In the genomic region with DNA sequence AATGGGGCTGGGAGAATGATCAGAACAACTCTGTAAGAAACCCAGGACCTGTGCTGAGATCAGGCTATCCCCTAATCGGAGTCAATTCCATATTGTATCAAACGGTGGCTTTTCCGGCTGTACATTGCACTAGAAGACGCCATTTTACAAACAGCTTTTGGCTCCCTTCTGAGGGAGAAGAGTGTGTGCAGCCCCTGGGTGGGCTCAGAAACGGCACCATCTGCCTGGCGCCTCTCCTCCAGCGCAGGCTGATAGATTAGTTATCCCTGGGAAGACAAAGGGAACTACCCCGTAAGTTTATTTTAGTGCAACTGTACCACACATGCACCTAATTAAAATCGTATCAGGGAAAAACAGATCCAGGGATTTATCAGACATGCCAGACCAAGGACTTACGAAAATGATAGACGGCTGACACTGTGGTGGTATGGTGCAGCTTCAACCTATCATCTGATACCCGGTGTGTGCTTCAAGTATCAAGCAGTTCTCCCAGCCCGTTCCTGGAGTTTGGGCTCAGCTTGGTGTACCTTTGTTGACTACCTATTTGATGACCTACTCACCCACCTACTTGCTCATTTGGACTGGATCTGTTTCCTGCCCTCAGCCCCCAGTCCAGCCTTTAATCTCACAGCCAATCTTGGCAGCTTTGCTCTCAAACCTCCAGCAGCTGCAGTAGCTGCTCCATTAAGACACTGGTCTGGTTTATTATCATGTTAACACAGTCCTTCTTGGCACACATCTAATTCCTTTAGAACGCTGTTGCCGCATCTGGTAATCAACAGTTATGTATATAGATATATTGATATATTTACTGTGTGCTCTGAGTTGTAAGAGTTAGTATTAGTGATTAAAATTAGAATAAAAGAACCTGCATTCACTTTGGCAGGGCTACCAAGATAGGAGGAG, we compare ENCODE assay signal across 20 mouse cellular contexts. TPM values are rescaled to one million over a fixed set of nuclear protein-coding genes. Genes with fewer than 3 reads are reported as not detected.
DNase-seq lines count a peak whose midpoint lies in the region; ATAC-seq and TF ChIP-seq lines count a peak whose summit lies in the region.
"Had no signal": no experiment of that assay in that cellular context is flagged by ENCODE, and none has a peak within 500 bp of the region (broad histone marks: within the 10 kb centered on the region; RNA-seq: fewer than 3 reads in every experiment).

No protein-coding gene starts in this region.

- H3K27ac ChIP-seq in liver, embryonic 11.5 days (ENCODE audit: low read depth, low read length): no peak overlapping the region
- no peak overlapping the region for H3K27ac ChIP-seq in forebrain, postnatal 0 days (ENCODE audit: low read depth, low read length)
- H3K27ac ChIP-seq: kidney, postnatal 0 days; left cerebral cortex, adult 2 months; neural tube, embryonic 12.5 days; stomach, postnatal 0 days had no signal

- no peak for TF ChIP-seq CTCF in forebrain, postnatal 0 days (IDR thresholded peaks at IDR 0.05; ENCODE audit: low read depth)

- H3K4me2 ChIP-seq in liver, embryonic 11.5 days: no peak overlapping the region
- H3K4me2 ChIP-seq in forebrain, postnatal 0 days (ENCODE audit: low read depth): no peak overlapping the region
- H3K4me2 ChIP-seq: neural tube, embryonic 12.5 days had no signal

- H3K4me1 ChIP-seq in liver, embryonic 11.5 days (replicated peaks; ENCODE audit: control insufficient read depth, insufficient read depth, low read length): no peaks in the 10 kb centered on the region
- no peaks in the 10 kb centered on the region for H3K4me1 ChIP-seq in forebrain, postnatal 0 days (ENCODE audit: insufficient read depth)
- H3K4me1 ChIP-seq: neural tube, embryonic 12.5 days had no signal

- no peak overlapping the region for H3K4me3 ChIP-seq in liver, embryonic 11.5 days (ENCODE audit: low read depth, low read length)
- no peak overlapping the region for H3K4me3 ChIP-seq in forebrain, postnatal 0 days (ENCODE audit: low read depth, low read length)
- H3K4me3 ChIP-seq: left cerebral cortex, adult 2 months; neural tube, embryonic 12.5 days had no signal

- H3K36me3 ChIP-seq in liver, embryonic 11.5 days (ENCODE audit: control insufficient read depth, insufficient read depth, low read length): no peaks in the 10 kb centered on the region
- H3K36me3 ChIP-seq in forebrain, postnatal 0 days (ENCODE audit: insufficient read depth): no peaks in the 10 kb centered on the region
- H3K36me3 ChIP-seq: neural tube, embryonic 12.5 days had no signal

- H3K27me3 ChIP-seq in liver, embryonic 11.5 days (replicated peaks; ENCODE audit: control insufficient read depth, insufficient read depth, low read length): no peaks in the 10 kb centered on the region
- no peaks in the 10 kb centered on the region for H3K27me3 ChIP-seq in forebrain, postnatal 0 days (ENCODE audit: insufficient read depth, low read length)
- H3K27me3 ChIP-seq: neural tube, embryonic 12.5 days had no signal

- ATAC-seq in liver, embryonic 11.5 days (replicated peaks; ENCODE audit: low FRiP score): peak; percentile 68
- peak; percentile 49 for ATAC-seq in forebrain, postnatal 0 days
- ATAC-seq in megakaryocyte progenitor cell, adult 5-6 weeks (replicated peaks; ENCODE audit: poor library complexity): peak; percentile 57
- ATAC-seq: hindbrain, embryonic 16.5 days; intestine, embryonic 16.5 days had no signal

- H3K9me3 ChIP-seq in liver, embryonic 11.5 days (ENCODE audit: control insufficient read depth, low read length): no peaks in the 10 kb centered on the region
- H3K9me3 ChIP-seq in forebrain, postnatal 0 days (ENCODE audit: low read length): no peaks in the 10 kb centered on the region
- H3K9me3 ChIP-seq: neural tube, embryonic 12.5 days had no signal

- no peak overlapping the region for H3K9ac ChIP-seq in liver, embryonic 11.5 days (ENCODE audit: low read depth, low read length)
- no peak overlapping the region for H3K9ac ChIP-seq in forebrain, postnatal 0 days
- H3K9ac ChIP-seq: neural tube, embryonic 12.5 days had no signal

- DNase-seq in liver, embryonic 11.5 days (ENCODE audit: low spot score): no peak
- DNase-seq in liver: no peak
- peak; percentile 33 for DNase-seq in MN1 (ENCODE audit: low spot score)
- peak; percentile 21 for DNase-seq in forebrain, postnatal 0 days
- DNase-seq in layer of hippocampus, adult 9-11 months: no peak
- no peak for DNase-seq in thymus, postnatal 0 days (ENCODE audit: low spot score)
- DNase-seq: adrenal gland, adult 2 months; B cell, adult 2 months; cerebellum, adult 9-10 months; gastrocnemius, postnatal 10 days; left cerebral cortex, postnatal 4 days; right cerebral cortex, adult 18-20 months; thymus, postnatal 4 days had no signal

- WGBS in liver, embryonic 11.5 days: 67% methylated on average over 15 of the region's 15 CpGs
- 50% methylated on average over 15 of the region's 15 CpGs for WGBS in forebrain, postnatal 0 days

RNA-seq across cellular contexts. Expression of a gene that starts 9.0 kb away (rescaled TPM):
- 17.3 and 19.7 TPM in 2 replicates for polyA plus RNA-seq in liver, embryonic 11.5 days (2014; fragmentation: Nextera tagmentation; extraction: Ambion mirVana)
- total RNA-seq in forebrain, postnatal 0 days (2014; rRNA removed): 508 and 575 TPM in 2 replicates
- polyA plus RNA-seq in forebrain, postnatal 0 days (2015; fragmentation: Nextera tagmentation; extraction: Ambion mirVana): 62.0 and 160 TPM in 2 replicates
- total RNA-seq in megakaryocyte progenitor cell, adult 5-6 weeks (2015): not detected in 2 replicates
- 0.50 TPM in 1 of 2 replicates, not detected in the other for total RNA-seq in megakaryocyte progenitor cell, adult 5-6 weeks (2017)
- 1.3 TPM in 2 replicates for polyA plus RNA-seq in thymus, postnatal 0 days (2015; fragmentation: Nextera tagmentation; extraction: Ambion mirVana)

RNA-seq across cellular contexts. Expression of a gene that starts 45.0 kb away (rescaled TPM):
- polyA plus RNA-seq in liver, embryonic 11.5 days (2014; fragmentation: Nextera tagmentation; extraction: Ambion mirVana): 69.7 and 70.0 TPM in 2 replicates
- 23.9 and 27.1 TPM in 2 replicates for total RNA-seq in forebrain, postnatal 0 days (2014; rRNA removed)
- polyA plus RNA-seq in forebrain, postnatal 0 days (2015; fragmentation: Nextera tagmentation; extraction: Ambion mirVana): 27.7 and 32.1 TPM in 2 replicates
- 86.3 and 90.6 TPM in 2 replicates for total RNA-seq in megakaryocyte progenitor cell, adult 5-6 weeks (2015)
- 113 and 132 TPM in 2 replicates for total RNA-seq in megakaryocyte progenitor cell, adult 5-6 weeks (2017)
- polyA plus RNA-seq in thymus, postnatal 0 days (2015; fragmentation: Nextera tagmentation; extraction: Ambion mirVana): 58.7 and 59.8 TPM in 2 replicates
- polyA plus RNA-seq: adrenal gland, adult 2 months had no signal

RNA-seq across cellular contexts. Expression of a gene that starts 45.2 kb away (rescaled TPM):
- polyA plus RNA-seq in liver, embryonic 11.5 days (2014; fragmentation: Nextera tagmentation; extraction: Ambion mirVana): 10.8 and 13.9 TPM in 2 replicates
- total RNA-seq in forebrain, postnatal 0 days (2014; rRNA removed): 1.8 and 3.8 TPM in 2 replicates
- polyA plus RNA-seq in forebrain, postnatal 0 days (2015; fragmentation: Nextera tagmentation; extraction: Ambion mirVana): 0.70 and 1.3 TPM in 2 replicates
- 20.1 and 22.2 TPM in 2 replicates for total RNA-seq in megakaryocyte progenitor cell, adult 5-6 weeks (2015)
- 23.0 and 28.1 TPM in 2 replicates for total RNA-seq in megakaryocyte progenitor cell, adult 5-6 weeks (2017)
- 4.5 and 4.9 TPM in 2 replicates for polyA plus RNA-seq in thymus, postnatal 0 days (2015; fragmentation: Nextera tagmentation; extraction: Ambion mirVana)

Comparison
In these comparisons a context has a peak if more than half of its experiments do, and no peak if none do; other contexts are left out.
1. DNase-seq: peak in MN1 (single experiment) and forebrain, postnatal 0 days (single experiment); none in liver, embryonic 11.5 days (single experiment), liver (single experiment), layer of hippocampus, adult 9-11 months (single experiment) and thymus, postnatal 0 days (single experiment).
2. Peak in every context shown above with its lines, with median percentiles within 50 percentile points of each other: ATAC-seq.